Mouse (Mus musculus) embryonic facial prominence, embryonic 11.5 days (tissue): ENCODE measurements around the gene Tbl2. TPM values are rescaled to one million over a fixed set of nuclear protein-coding genes. Genes with fewer than 3 reads are reported as not detected.

Experiments used
- ATAC-seq: fragments of 200-750 bp; cut with Nextera tagmentation; replicated peaks from 2 replicates; pipeline ENCODE4 v1.8.0; 2017; ENCODE audit warnings: low read depth; ENCODE audit not compliant: insufficient number of reproducible peaks, low FRiP score, low TSS enrichment
- DNase-seq: peaks from one replicate; pipeline ENCODE4 v3.0.0-alpha.2; 2015; ENCODE audit warnings: low spot score
- H3K27ac ChIP-seq: fragments of 300-500 bp; sonication (generic); replicated peaks from 2 replicates; pipeline ENCODE4 v1.5.1; 2014; ENCODE audit warnings: mild to moderate bottlenecking, low read depth, low read length, control low read depth
- H3K27me3 ChIP-seq: fragments of 300-500 bp; sonication (generic); 2 replicates; pipeline ENCODE4 v1.6.1; 2014; ENCODE audit warnings: mild to moderate bottlenecking, low read length, moderate library complexity, mixed read lengths; ENCODE audit not compliant: control insufficient read depth, insufficient read depth
- H3K36me3 ChIP-seq: fragments of 300-500 bp; sonication (generic); replicated peaks from 2 replicates; pipeline ENCODE4 v1.6.1; 2014; ENCODE audit warnings: low read depth, mild to moderate bottlenecking, low read length, moderate library complexity, mixed read lengths; ENCODE audit not compliant: control insufficient read depth, insufficient read depth
- H3K4me1 ChIP-seq: fragments of 300-500 bp; sonication (generic); 2 replicates; pipeline ENCODE4 v1.6.1; 2014; ENCODE audit warnings: low read length, mixed read lengths; ENCODE audit not compliant: control insufficient read depth, insufficient read depth
- H3K4me2 ChIP-seq: fragments of 300-500 bp; sonication (generic); 2 replicates; pipeline ENCODE4 v1.6.1; 2014; ENCODE audit warnings: low read depth, mild to moderate bottlenecking, control low read depth, low read length, moderate library complexity
- H3K4me3 ChIP-seq: fragments of 300-500 bp; sonication (generic); 2 replicates; pipeline ENCODE4 v1.5.1; 2014; ENCODE audit warnings: low read depth, low read length, control low read depth
- H3K9ac ChIP-seq: fragments of 300-500 bp; sonication (generic); replicated peaks from 2 replicates; pipeline ENCODE4 v1.6.1; 2014; ENCODE audit warnings: mild to moderate bottlenecking, control low read depth, low read length
- H3K9me3 ChIP-seq: fragments of 300-500 bp; sonication (generic); replicated peaks from 2 replicates; pipeline ENCODE4 v1.6.1; 2016; ENCODE audit warnings: mild to moderate bottlenecking, low read length, inconsistent platforms, mixed read lengths; ENCODE audit not compliant: control insufficient read depth
- WGBS: fragments of 180-500 bp; shearing (Covaris S2); extraction: QIAGEN DNeasy Blood & Tissue Kit; methylation state at CpG from one replicate; pipeline ENCODE4 v1.1.7; 2014; 5-methylcytosine and 5-hydroxymethylcytosine counted together
- polyA plus RNA-seq: library from polyadenylated mRNA; unstranded; fragments of >200 nt; fragmentation: Nextera tagmentation; extraction: Ambion mirVana; gene quantifications from 2 replicates; pipeline ENCODE4 v1.2.1, GENCODE M21; 2014

Tbl2 gene
- polyA plus RNA-seq, 1 experiment from 2014 or later: 20.8 TPM

DNA sequence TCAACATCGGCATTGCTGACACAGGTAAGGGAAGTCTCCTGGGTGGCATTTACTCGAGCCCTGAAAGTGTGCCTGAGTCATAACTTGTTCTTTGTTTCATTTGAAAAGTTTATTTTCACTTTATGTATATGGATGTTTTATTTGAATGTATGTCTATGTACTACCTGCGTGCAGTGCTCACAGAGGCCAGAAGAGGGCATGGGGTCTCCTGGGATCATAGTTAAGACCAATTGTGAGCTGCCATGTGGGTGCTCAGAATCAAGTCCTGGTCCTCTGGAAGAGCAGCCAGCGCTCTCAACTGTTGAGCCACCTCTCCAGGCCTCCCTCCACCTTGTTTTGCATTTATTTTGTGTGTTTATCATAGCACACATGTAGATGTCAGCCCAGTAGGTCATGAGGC lies 7.0 kb downstream of the Tbl2 start:
- H3K9ac ChIP-seq: no peak overlapping the region
- peaks cover 18% of the 10 kb centered on the region for H3K36me3 ChIP-seq
- H3K4me2 ChIP-seq: no peak overlapping the region
- H3K27me3 ChIP-seq: no peaks in the 10 kb centered on the region
- 95% methylated on average over 4 of the region's 4 CpGs for WGBS
- no peaks in the 10 kb centered on the region for H3K9me3 ChIP-seq
- ATAC-seq (no peak), DNase-seq (no peak)
- no peak overlapping the region for H3K27ac ChIP-seq
- H3K4me1 ChIP-seq: no peaks in the 10 kb centered on the region
- no peak overlapping the region for H3K4me3 ChIP-seq

GRCm38 (mm10) chr5:135161221-135161620 lies 11.8 kb downstream of the Tbl2 start:
- DNase-seq (no peak), ATAC-seq (no peak)
- WGBS: 96% methylated on average over 4 of the region's 4 CpGs
- Histone ChIP-seq H3K27ac (no peak overlapping the region), H3K9me3 (no peaks in the 10 kb centered on the region), H3K27me3 (no peaks in the 10 kb centered on the region), H3K36me3 (peaks cover 9% of the 10 kb centered on the region), H3K4me1 (no peaks in the 10 kb centered on the region), H3K9ac (no peak overlapping the region), H3K4me3 (no peak overlapping the region), H3K4me2 (no peak overlapping the region)

DNA sequence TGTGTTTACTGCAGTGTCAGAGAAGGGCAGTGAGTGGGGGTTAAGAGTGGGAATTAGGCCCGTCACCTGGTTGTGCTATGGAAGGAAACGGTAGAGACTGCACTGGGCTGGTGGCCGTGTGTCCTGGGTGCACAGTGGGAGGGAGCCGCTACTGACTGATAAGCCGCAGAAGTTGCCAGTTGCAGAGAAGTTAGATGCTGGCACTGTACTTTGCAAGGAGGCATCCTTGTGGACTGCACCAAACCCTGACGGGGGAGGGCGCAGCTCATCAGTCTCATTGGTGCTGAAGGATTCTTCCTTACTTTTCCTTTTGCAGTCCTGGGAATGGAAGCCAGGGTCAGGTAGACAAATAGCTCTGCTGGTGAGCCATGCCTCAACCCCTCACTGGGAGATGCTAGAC lies 12.2 kb downstream of the Tbl2 start:
- H3K4me3 ChIP-seq: no peak overlapping the region
- no peak overlapping the region for H3K27ac ChIP-seq
- H3K27me3 ChIP-seq: no peaks in the 10 kb centered on the region
- H3K9ac ChIP-seq: no peak overlapping the region
- H3K4me2 ChIP-seq: no peak overlapping the region
- no peak for DNase-seq
- H3K36me3 ChIP-seq: peaks cover 5% of the 10 kb centered on the region
- no peaks in the 10 kb centered on the region for H3K9me3 ChIP-seq
- no peaks in the 10 kb centered on the region for H3K4me1 ChIP-seq
- no peak for ATAC-seq
- 87% methylated on average over 7 of the region's 7 CpGs for WGBS

GRCm38 (mm10) chr5:135162361-135162760 lies 12.9 kb downstream of the Tbl2 start:
- WGBS: 94% methylated on average over 8 of the region's 8 CpGs
- no peaks in the 10 kb centered on the region for H3K4me1 ChIP-seq
- no peaks in the 10 kb centered on the region for H3K27me3 ChIP-seq
- no peak overlapping the region for H3K4me2 ChIP-seq
- H3K27ac ChIP-seq: no peak overlapping the region
- H3K36me3 ChIP-seq: peaks cover 5% of the 10 kb centered on the region
- DNase-seq (no peak), ATAC-seq (no peak)
- H3K9me3 ChIP-seq: no peaks in the 10 kb centered on the region
- H3K4me3 ChIP-seq: no peak overlapping the region
- H3K9ac ChIP-seq: no peak overlapping the region

DNA sequence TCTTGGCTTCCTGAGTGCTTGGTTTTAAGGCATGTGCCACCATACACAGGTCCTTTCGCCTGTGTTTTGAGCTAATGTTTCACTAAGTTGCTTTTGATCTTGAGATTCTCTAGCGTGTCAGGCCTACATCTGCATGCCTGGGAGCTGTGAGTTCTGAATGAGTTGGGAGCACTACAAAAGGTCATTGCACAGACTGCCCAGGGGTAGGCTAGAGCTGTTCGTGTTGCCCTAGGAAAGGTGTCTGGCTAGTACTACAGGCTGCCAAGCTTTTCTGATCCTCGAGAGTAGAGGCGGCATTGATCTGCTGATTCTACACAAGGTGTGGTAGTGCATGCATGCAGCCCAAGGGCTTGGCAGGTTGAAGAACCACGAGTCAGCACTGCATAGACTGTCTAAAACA lies 13.4 kb downstream of the Tbl2 start:
- Histone ChIP-seq H3K4me3 (no peak overlapping the region), H3K36me3 (peaks cover 5% of the 10 kb centered on the region), H3K9me3 (no peaks in the 10 kb centered on the region), H3K27me3 (no peaks in the 10 kb centered on the region), H3K9ac (no peak overlapping the region), H3K27ac (no peak overlapping the region), H3K4me1 (no peaks in the 10 kb centered on the region), H3K4me2 (no peak overlapping the region)
- DNase-seq (no peak), ATAC-seq (no peak)
- WGBS: 87% methylated on average over 6 of the region's 6 CpGs

- ATAC-seq: no peak
Measured at GRCm38 (mm10) chr5:135166909-135167308, 17.5 kb downstream of the Tbl2 start.

DNA sequence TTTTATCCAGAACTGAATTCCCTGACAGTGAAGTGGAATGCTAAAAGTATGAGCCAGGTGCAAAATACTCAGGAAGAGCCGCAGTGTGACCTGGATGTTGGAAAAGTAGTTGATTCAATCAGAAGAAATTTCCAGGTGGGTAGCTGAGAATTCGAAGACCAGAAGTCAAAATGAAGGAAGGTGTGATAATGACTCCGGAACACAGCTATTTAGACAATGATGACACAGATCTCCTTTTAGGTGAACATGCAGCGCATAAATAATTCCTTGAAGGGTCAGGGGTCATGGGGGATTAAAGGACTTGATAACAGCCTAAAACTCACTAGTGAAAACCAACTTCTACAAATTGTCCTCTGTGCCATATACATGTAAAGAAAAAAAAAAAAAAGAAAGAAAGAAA lies 18.0 kb downstream of the Tbl2 start:
- Histone ChIP-seq H3K9ac (no peak overlapping the region), H3K27ac (no peak overlapping the region), H3K4me3 (no peak overlapping the region), H3K9me3 (no peaks in the 10 kb centered on the region), H3K36me3 (no peaks in the 10 kb centered on the region; the same call in 1 of the 2 replicates), H3K27me3 (no peaks in the 10 kb centered on the region), H3K4me2 (no peak overlapping the region), H3K4me1 (no peaks in the 10 kb centered on the region)
- ATAC-seq: no peak
- 96% methylated on average over 4 of the region's 4 CpGs for WGBS
- DNase-seq: no peak

More at GRCm38 (mm10) chr5:135166909-135167308, 17.5 kb downstream of the Tbl2 start:
- DNase-seq: no peak
- no peak overlapping the region for H3K9ac ChIP-seq
- no peak overlapping the region for H3K27ac ChIP-seq
- WGBS: 79% methylated on average over 4 of the region's 4 CpGs
- H3K9me3 ChIP-seq: no peaks in the 10 kb centered on the region
- no peaks in the 10 kb centered on the region; the same call in 1 of the 2 replicates for H3K36me3 ChIP-seq
- H3K4me3 ChIP-seq: no peak overlapping the region
- H3K4me2 ChIP-seq: no peak overlapping the region
- H3K4me1 ChIP-seq: no peaks in the 10 kb centered on the region
- H3K27me3 ChIP-seq: no peaks in the 10 kb centered on the region

DNA sequence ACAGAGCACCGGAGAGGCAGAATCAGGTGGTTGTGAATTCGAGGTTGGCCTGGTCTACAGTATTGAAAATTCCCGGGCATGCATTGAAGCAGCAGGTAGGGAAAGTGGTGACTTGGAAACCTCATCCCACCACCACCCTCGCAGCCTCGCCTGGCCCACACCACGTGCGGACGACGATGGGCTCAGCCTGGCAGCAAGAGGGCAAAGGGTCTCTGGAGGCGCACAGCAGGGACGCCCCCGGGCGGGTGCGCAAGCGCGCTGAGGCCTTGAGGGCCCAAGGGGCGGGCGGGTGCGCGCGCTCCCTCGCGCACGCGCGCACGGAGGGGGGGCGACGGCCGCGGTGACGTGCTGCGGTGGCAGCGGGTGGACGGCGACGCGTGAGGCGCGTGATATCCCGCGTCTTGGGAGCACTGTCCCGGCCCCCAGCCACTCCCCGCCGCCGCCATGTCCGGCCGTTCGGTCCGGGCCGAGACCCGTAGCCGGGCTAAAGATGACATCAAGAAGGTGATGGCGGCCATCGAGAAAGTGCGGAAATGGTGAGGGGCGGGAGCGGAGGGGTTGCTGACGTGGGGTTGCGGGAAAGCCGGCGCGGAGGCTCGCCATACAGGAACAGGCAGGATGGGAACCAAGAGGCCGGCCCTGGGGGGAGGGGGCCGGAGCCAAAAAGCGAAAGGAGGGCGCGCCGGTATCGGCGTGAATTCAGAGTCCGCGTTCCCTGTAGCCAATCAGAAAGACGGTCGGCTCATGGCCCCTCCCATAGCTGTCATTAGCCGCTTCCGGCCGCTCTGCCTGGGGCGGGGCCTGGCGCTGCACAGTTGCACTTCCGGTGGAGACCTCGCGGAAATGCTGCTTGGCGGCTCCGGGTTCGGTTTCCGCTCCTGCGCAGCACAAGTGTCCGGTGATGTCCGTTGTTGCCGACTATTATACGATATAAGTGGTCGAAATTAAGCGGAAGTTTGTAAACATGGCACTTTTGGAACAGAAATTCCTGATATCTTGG lies 18.9 kb downstream of the Tbl2 start, which contains the start of gene Bcl7b:
Gene Bcl7b, plus strand, starts transcription at position 221 of the 1,000 bp plus-strand sequence.
- no peaks in the 10 kb centered on the region; the same call in 1 of the 2 replicates for H3K36me3 ChIP-seq
- no peaks in the 10 kb centered on the region for H3K4me1 ChIP-seq
- DNase-seq: peak; percentile 98
- no peaks in the 10 kb centered on the region for H3K9me3 ChIP-seq
- 2% methylated on average over 81 of the region's 95 CpGs for WGBS
- H3K9ac ChIP-seq: peak within 1 kb of the TSS; percentile 89
- ATAC-seq: peak; percentile 91
- peak within 1 kb of the TSS; percentile 62 for H3K4me2 ChIP-seq
- peak within 1 kb of the TSS; percentile 72 for H3K4me3 ChIP-seq
- no peaks in the 10 kb centered on the region for H3K27me3 ChIP-seq
- H3K27ac ChIP-seq: peak within 1 kb of the TSS; percentile 96
